ENCODE assay signal across 8 mouse cellular contexts in the genomic region with DNA sequence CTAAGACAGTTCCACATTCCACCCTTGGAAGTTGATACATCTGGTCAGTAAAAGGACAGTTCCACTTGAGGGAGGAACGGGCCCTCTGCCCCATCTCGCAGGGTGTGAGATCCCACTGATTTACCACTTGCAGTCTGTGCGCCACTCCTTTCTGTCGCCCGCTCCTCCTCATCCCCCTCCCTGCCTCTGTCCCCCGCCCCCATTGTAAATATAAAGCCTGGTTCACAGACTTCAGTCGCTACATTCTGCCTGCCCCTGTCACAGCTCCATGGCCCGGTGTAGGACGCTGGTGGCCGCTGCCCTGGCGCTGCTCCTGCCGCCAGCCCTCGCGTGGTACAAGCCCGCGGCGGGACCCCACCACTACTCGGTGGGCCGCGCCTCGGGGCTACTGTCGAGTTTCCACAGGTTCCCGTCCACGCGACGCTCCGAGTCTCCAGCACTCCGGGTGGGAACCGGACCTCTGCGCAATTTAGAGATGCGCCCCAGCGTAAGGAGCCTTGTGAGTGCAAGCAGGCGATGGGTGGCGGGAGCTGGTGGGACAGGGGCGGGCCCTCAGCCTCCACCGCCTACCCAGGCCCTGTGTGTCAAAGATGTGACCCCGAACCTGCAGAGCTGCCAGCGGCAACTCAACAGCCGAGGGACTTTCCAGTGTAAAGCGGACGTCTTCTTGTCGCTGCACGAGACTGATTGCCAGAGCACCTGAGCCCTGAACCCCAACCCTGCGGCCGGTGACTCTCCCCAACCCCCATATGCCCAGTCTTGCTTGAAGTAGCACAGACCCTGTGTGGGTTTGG. TPM values are rescaled to one million over a fixed set of nuclear protein-coding genes. Genes with fewer than 3 reads are reported as not detected.
A peak's percentile ranks its signal among the peaks of the same experiment; 100 is the strongest.
DNase-seq lines count a peak whose midpoint lies in the region; ATAC-seq and TF ChIP-seq lines count a peak whose summit lies in the region.

A gene (plus strand): TSS at position 237 of the 794 bp plus-strand sequence.

- H3K36me3 ChIP-seq in lung, postnatal 0 days (ENCODE audit: insufficient read depth, low read length) = 0 out of 2 replicates have a peak, but pooled peaks cover 12% of the 10 kb centered on the region
- peaks cover 82% of the 10 kb centered on the region for H3K36me3 ChIP-seq in forebrain, embryonic 13.5 days (ENCODE audit: poor library complexity, severe bottlenecking)
- peaks cover 78% of the 10 kb centered on the region for H3K36me3 ChIP-seq in limb, embryonic 15.5 days
- peaks cover 11% of the 10 kb centered on the region; the same call in 1 of the 2 replicates for H3K36me3 ChIP-seq in stomach, embryonic 16.5 days (ENCODE audit: control insufficient read depth, insufficient read depth, low read length)

- H3K4me2 ChIP-seq in lung, postnatal 0 days (replicated peaks; ENCODE audit: low read depth, low read length) = peak within 1 kb of the TSS; percentile 54
- H3K4me2 ChIP-seq in forebrain, embryonic 13.5 days = peak within 1 kb of the TSS; percentile 49
- peak within 1 kb of the TSS; percentile 58 for H3K4me2 ChIP-seq in limb, embryonic 15.5 days
- H3K4me2 ChIP-seq in stomach, embryonic 16.5 days (ENCODE audit: low read depth, low read length) = peak within 1 kb of the TSS; percentile 70

- no peak for TF ChIP-seq EP300 in lung, postnatal 0 days (IDR thresholded peaks at IDR 0.05)

- H3K9ac ChIP-seq in lung, postnatal 0 days (replicated peaks; ENCODE audit: low read depth) = peak within 1 kb of the TSS; percentile 23; the same call in 1 of the 2 replicates
- H3K9ac ChIP-seq in forebrain, embryonic 13.5 days = peak within 1 kb of the TSS; percentile 55
- H3K9ac ChIP-seq in limb, embryonic 15.5 days = peak within 1 kb of the TSS; percentile 26
- H3K9ac ChIP-seq in stomach, embryonic 16.5 days (ENCODE audit: low read length) = peak within 1 kb of the TSS; percentile 70

- no peak for TF ChIP-seq CTCF in lung, postnatal 0 days (IDR thresholded peaks at IDR 0.05)

- no peak for DNase-seq in lung, postnatal 0 days (ENCODE audit: low spot score)
- no peak for DNase-seq in lung, postnatal 14 days
- DNase-seq in adrenal gland, postnatal 10 days = no peak
- no peak for DNase-seq in ovary, adult 18-20 months (ENCODE audit: low spot score)
- no peak for DNase-seq in layer of hippocampus, adult 8-10 months (ENCODE audit: low spot score in 2 of 2)

- no peaks in the 10 kb centered on the region for H3K9me3 ChIP-seq in lung, postnatal 0 days (ENCODE audit: low read length)
- no peaks in the 10 kb centered on the region for H3K9me3 ChIP-seq in forebrain, embryonic 13.5 days (replicated peaks)
- no peaks in the 10 kb centered on the region for H3K9me3 ChIP-seq in limb, embryonic 15.5 days
- H3K9me3 ChIP-seq in stomach, embryonic 16.5 days (replicated peaks; ENCODE audit: control insufficient read depth, low read length) = no peaks in the 10 kb centered on the region

- H3K27ac ChIP-seq in lung, postnatal 0 days (ENCODE audit: low read length) = no peak within 1 kb of the TSS
- no peak within 1 kb of the TSS for H3K27ac ChIP-seq in forebrain, embryonic 13.5 days
- no peak within 1 kb of the TSS for H3K27ac ChIP-seq in limb, embryonic 15.5 days
- peak within 1 kb of the TSS; percentile 35; the same call in 1 of the 2 replicates for H3K27ac ChIP-seq in stomach, embryonic 16.5 days (ENCODE audit: low read length)

- no peaks in the 10 kb centered on the region for H3K27me3 ChIP-seq in lung, postnatal 0 days (replicated peaks; ENCODE audit: insufficient read depth, low read length)
- H3K27me3 ChIP-seq in forebrain, embryonic 13.5 days = peaks cover 17% of the 10 kb centered on the region
- peaks cover 6% of the 10 kb centered on the region for H3K27me3 ChIP-seq in limb, embryonic 15.5 days
- H3K27me3 ChIP-seq in stomach, embryonic 16.5 days (ENCODE audit: control insufficient read depth, insufficient read depth, low read length) = no peaks in the 10 kb centered on the region

- peaks cover 7% of the 10 kb centered on the region; the same call in 1 of the 2 replicates for H3K4me1 ChIP-seq in lung, postnatal 0 days (ENCODE audit: insufficient read depth, low read depth, low read length)
- peaks cover 12% of the 10 kb centered on the region for H3K4me1 ChIP-seq in forebrain, embryonic 13.5 days
- peaks cover 19% of the 10 kb centered on the region for H3K4me1 ChIP-seq in limb, embryonic 15.5 days
- peaks cover 27% of the 10 kb centered on the region for H3K4me1 ChIP-seq in stomach, embryonic 16.5 days (ENCODE audit: control insufficient read depth, insufficient read depth, low read length)

- peak; percentile 20; the same call in 1 of the 2 replicates for ATAC-seq in lung, postnatal 0 days
- ATAC-seq in forebrain, embryonic 13.5 days = 0 out of 2 replicates have a peak, but pooled peaks have one; percentile 9
- no peak for ATAC-seq in limb, embryonic 15.5 days (ENCODE audit: insufficient number of reproducible peaks, low FRiP score, low TSS enrichment, low read depth)
- peak; percentile 44 for ATAC-seq in stomach, embryonic 16.5 days (ENCODE audit: insufficient read depth, low FRiP score)

- 5% methylated on average over 45 of the region's 45 CpGs for WGBS in lung, postnatal 0 days
- WGBS in forebrain, embryonic 13.5 days = 6% methylated on average over 45 of the region's 45 CpGs
- WGBS in limb, embryonic 15.5 days = 5% methylated on average over 45 of the region's 45 CpGs
- 6% methylated on average over 45 of the region's 45 CpGs for WGBS in stomach, embryonic 16.5 days

- H3K4me3 ChIP-seq in lung, postnatal 0 days (ENCODE audit: low read depth, low read length) = peak within 1 kb of the TSS; percentile 26
- peak within 1 kb of the TSS; percentile 22 for H3K4me3 ChIP-seq in forebrain, embryonic 13.5 days
- H3K4me3 ChIP-seq in limb, embryonic 15.5 days = peak within 1 kb of the TSS; percentile 33
- peak within 1 kb of the TSS; percentile 39 for H3K4me3 ChIP-seq in stomach, embryonic 16.5 days (replicated peaks; ENCODE audit: low read length)

RNA-seq across cellular contexts. Expression of the gene that starts here (rescaled TPM):
- polyA plus RNA-seq in lung, postnatal 0 days (2015; fragmentation: Nextera tagmentation; extraction: Ambion mirVana) = 2.5 and 2.9 TPM in 2 replicates
- polyA plus RNA-seq in forebrain, embryonic 13.5 days (2015; fragmentation: Nextera tagmentation; extraction: Ambion mirVana) = 0.50 TPM in 1 of 2 replicates, not detected in the other
- 2.2 and 2.9 TPM in 2 replicates for polyA plus RNA-seq in limb, embryonic 15.5 days (2015; fragmentation: Nextera tagmentation; extraction: Ambion mirVana)
- polyA plus RNA-seq in stomach, embryonic 16.5 days (2015; fragmentation: Nextera tagmentation; extraction: Ambion mirVana) = 14.9 and 19.1 TPM in 2 replicates
- 1 to 10 TPM; 1.0 to 1.3 TPM for total RNA-seq in adrenal gland, postnatal 10 days (2021)
- 1 to 10 TPM in 3 of 4 experiments, not detected in 1; 1.3 to 2.7 (median 1.5) TPM for total RNA-seq in layer of hippocampus, adult 8-10 months (2022)

Comparison
In these comparisons a context has a peak if more than half of its experiments do, and no peak if none do; other contexts are left out.
1. Peak in ATAC-seq, H3K4me3 ChIP-seq, H3K9ac ChIP-seq and H3K4me2 ChIP-seq in forebrain, embryonic 13.5 days; RNA of the gene not detected or under 1 TPM.